Mouse (Mus musculus): Measurements from ENCODE around the gene Plcd1. TPM values are rescaled to one million over a fixed set of nuclear protein-coding genes. Genes with fewer than 3 reads are reported as not detected.

The Plcd1 gene
- polyA plus RNA-seq, 1 experiment = 8.8 TPM

GRCm38 (mm10) chr9:119034676-119035665 lies 58.3 kb downstream of the Plcd1 start:
- H3ac ChIP-seq (ENCODE audit: control insufficient read depth, insufficient read length, low read depth) = no peak overlapping the region
- peaks cover 3% of the 10 kb centered on the region for H3K36me3 ChIP-seq (ENCODE audit: control insufficient read depth, insufficient read depth)
- TF ChIP-seq USF1 (IDR thresholded peaks at IDR 0.05; ENCODE audit: low read depth) (no peak), MAX (IDR thresholded peaks at IDR 0.05) (no peak), CEBPB (IDR thresholded peaks at IDR 0.05; ENCODE audit: low read depth) (no peak), CTCF (IDR thresholded peaks at IDR 0.05; ENCODE audit: control insufficient read depth, insufficient read depth, insufficient read length) (no peak), MYOG (IDR thresholded peaks at IDR 0.05; ENCODE audit: control insufficient read depth, extremely low read depth, insufficient read length) (no peak), FOSL1 (IDR thresholded peaks at IDR 0.05; ENCODE audit: insufficient read depth, low read length, poor library complexity, severe bottlenecking) (no peak), MYOD1 (IDR thresholded peaks at IDR 0.05; ENCODE audit: control insufficient read depth, insufficient read length, low read depth) (no peak)
- no peak overlapping the region for H3K4me3 ChIP-seq (ENCODE audit: insufficient read depth, poor library complexity, severe bottlenecking)
- H3K79me2 ChIP-seq (ENCODE audit: control insufficient read depth, insufficient read depth) = no peaks in the 10 kb centered on the region
- no peaks in the 10 kb centered on the region for H3K27me3 ChIP-seq (ENCODE audit: control insufficient read depth, insufficient read depth, insufficient read length)
- no peaks in the 10 kb centered on the region for H3K79me3 ChIP-seq (ENCODE audit: low read depth)

GRCm38 (mm10) chr9:119034069-119034468 lies 59.2 kb downstream of the Plcd1 start:
- Histone ChIP-seq H3K79me2 (ENCODE audit: control insufficient read depth, insufficient read depth) (no peaks in the 10 kb centered on the region), H3K36me3 (ENCODE audit: control insufficient read depth, insufficient read depth) (peaks cover 3% of the 10 kb centered on the region), H3K79me3 (ENCODE audit: low read depth) (no peaks in the 10 kb centered on the region), H3K4me3 (ENCODE audit: insufficient read depth, poor library complexity, severe bottlenecking) (no peak overlapping the region), H3ac (ENCODE audit: control insufficient read depth, insufficient read length, low read depth) (no peak overlapping the region), H3K27me3 (ENCODE audit: control insufficient read depth, insufficient read depth, insufficient read length) (no peaks in the 10 kb centered on the region)
- TF ChIP-seq CTCF (IDR thresholded peaks at IDR 0.05; ENCODE audit: control insufficient read depth, insufficient read depth, insufficient read length) (no peak), FOSL1 (IDR thresholded peaks at IDR 0.05; ENCODE audit: insufficient read depth, low read length, poor library complexity, severe bottlenecking) (no peak), MAX (IDR thresholded peaks at IDR 0.05) (no peak), USF1 (IDR thresholded peaks at IDR 0.05; ENCODE audit: low read depth) (no peak), CEBPB (IDR thresholded peaks at IDR 0.05; ENCODE audit: low read depth) (no peak), MYOG (IDR thresholded peaks at IDR 0.05; ENCODE audit: control insufficient read depth, extremely low read depth, insufficient read length) (no peak), MYOD1 (IDR thresholded peaks at IDR 0.05; ENCODE audit: control insufficient read depth, insufficient read length, low read depth) (no peak)

- Histone ChIP-seq H3K79me3 (ENCODE audit: low read depth) (no peaks in the 10 kb centered on the region), H3ac (ENCODE audit: control insufficient read depth, insufficient read length, low read depth) (no peak overlapping the region), H3K36me3 (ENCODE audit: control insufficient read depth, insufficient read depth) (peaks cover 3% of the 10 kb centered on the region), H3K4me3 (ENCODE audit: insufficient read depth, poor library complexity, severe bottlenecking) (no peak overlapping the region), H3K79me2 (ENCODE audit: control insufficient read depth, insufficient read depth) (no peaks in the 10 kb centered on the region), H3K27me3 (ENCODE audit: control insufficient read depth, insufficient read depth, insufficient read length) (no peaks in the 10 kb centered on the region)
- TF ChIP-seq CEBPB (IDR thresholded peaks at IDR 0.05; ENCODE audit: low read depth) = no peak
- TF ChIP-seq MYOD1 (IDR thresholded peaks at IDR 0.05; ENCODE audit: control insufficient read depth, insufficient read length, low read depth) = peak; percentile 8
- TF ChIP-seq MAX (IDR thresholded peaks at IDR 0.05) = no peak
- no peak for TF ChIP-seq FOSL1 (IDR thresholded peaks at IDR 0.05; ENCODE audit: insufficient read depth, low read length, poor library complexity, severe bottlenecking)
- no peak for TF ChIP-seq USF1 (IDR thresholded peaks at IDR 0.05; ENCODE audit: low read depth)
Observed at GRCm38 (mm10) chr9:119033111-119033921, 60.0 kb downstream of the Plcd1 start.

- Histone ChIP-seq H3K4me3 (ENCODE audit: insufficient read depth, poor library complexity, severe bottlenecking) (no peak overlapping the region), H3K36me3 (ENCODE audit: control insufficient read depth, insufficient read depth) (peaks cover 3% of the 10 kb centered on the region), H3K79me3 (ENCODE audit: low read depth) (no peaks in the 10 kb centered on the region), H3K27me3 (ENCODE audit: control insufficient read depth, insufficient read depth, insufficient read length) (no peaks in the 10 kb centered on the region), H3K79me2 (ENCODE audit: control insufficient read depth, insufficient read depth) (no peaks in the 10 kb centered on the region), H3ac (ENCODE audit: control insufficient read depth, insufficient read length, low read depth) (no peak overlapping the region)
- TF ChIP-seq MYOD1 (IDR thresholded peaks at IDR 0.05; ENCODE audit: control insufficient read depth, insufficient read length, low read depth) (no peak), CTCF (IDR thresholded peaks at IDR 0.05; ENCODE audit: control insufficient read depth, insufficient read depth, insufficient read length) (no peak), MAX (IDR thresholded peaks at IDR 0.05) (no peak), FOSL1 (IDR thresholded peaks at IDR 0.05; ENCODE audit: insufficient read depth, low read length, poor library complexity, severe bottlenecking) (no peak), USF1 (IDR thresholded peaks at IDR 0.05; ENCODE audit: low read depth) (no peak), CEBPB (IDR thresholded peaks at IDR 0.05; ENCODE audit: low read depth) (no peak)
Observed at GRCm38 (mm10) chr9:119032538-119032937, 60.8 kb downstream of the Plcd1 start.

GRCm38 (mm10) chr9:119031772-119032171 lies 61.5 kb downstream of the Plcd1 start:
- H3K27me3 ChIP-seq (ENCODE audit: control insufficient read depth, insufficient read depth, insufficient read length) = no peaks in the 10 kb centered on the region
- H3K36me3 ChIP-seq (ENCODE audit: control insufficient read depth, insufficient read depth) = peaks cover 3% of the 10 kb centered on the region
- no peak overlapping the region for H3K4me3 ChIP-seq (ENCODE audit: insufficient read depth, poor library complexity, severe bottlenecking)
- no peaks in the 10 kb centered on the region for H3K79me2 ChIP-seq (ENCODE audit: control insufficient read depth, insufficient read depth)
- no peak for TF ChIP-seq FOSL1 (IDR thresholded peaks at IDR 0.05; ENCODE audit: insufficient read depth, low read length, poor library complexity, severe bottlenecking)
- no peak for TF ChIP-seq CEBPB (IDR thresholded peaks at IDR 0.05; ENCODE audit: low read depth)
- TF ChIP-seq MAX (IDR thresholded peaks at IDR 0.05) = no peak
- TF ChIP-seq CTCF (IDR thresholded peaks at IDR 0.05; ENCODE audit: control insufficient read depth, insufficient read depth, insufficient read length) = no peak
- TF ChIP-seq USF1 (IDR thresholded peaks at IDR 0.05; ENCODE audit: low read depth) = no peak
- no peak for TF ChIP-seq MYOG (IDR thresholded peaks at IDR 0.05; ENCODE audit: control insufficient read depth, extremely low read depth, insufficient read length)
- no peak for TF ChIP-seq MYOD1 (IDR thresholded peaks at IDR 0.05; ENCODE audit: control insufficient read depth, insufficient read length, low read depth)
- no peaks in the 10 kb centered on the region for H3K79me3 ChIP-seq (ENCODE audit: low read depth)
- no peak overlapping the region for H3ac ChIP-seq (ENCODE audit: control insufficient read depth, insufficient read length, low read depth)

All from C2C12 (cell line).